Mouse (Mus musculus) erythroblast, embryonic 14.5 days (primary cell): ENCODE data around the gene Ccdc148. TPM values are rescaled to one million over a fixed set of nuclear protein-coding genes. Genes with fewer than 3 reads are reported as not detected.

Experiments
- H3K27me3 ChIP-seq: 2 replicates; pipeline ENCODE4 v1.6.1; 2012; ENCODE audit warnings: inconsistent platforms; ENCODE audit not compliant: control insufficient read depth
- H3K36me3 ChIP-seq: 2 replicates; pipeline ENCODE4 v1.6.1; 2012; ENCODE audit warnings: mild to moderate bottlenecking, inconsistent platforms; ENCODE audit not compliant: control insufficient read depth
- H3K4me1 ChIP-seq: 2 replicates; pipeline ENCODE4 v1.6.1; 2012; ENCODE audit warnings: inconsistent platforms; ENCODE audit not compliant: control insufficient read depth
- H3K4me3 ChIP-seq: replicated peaks from 2 replicates; pipeline ENCODE3; 2012; ENCODE audit warnings: moderate library complexity, mild to moderate bottlenecking, inconsistent platforms
- H3K9me3 ChIP-seq: 2 replicates; pipeline ENCODE4 v1.6.1; 2012; ENCODE audit warnings: low read length, inconsistent platforms, mixed read lengths; ENCODE audit not compliant: control insufficient read depth
- GATA1 ChIP-seq: IDR thresholded peaks from 2 replicates; pipeline ENCODE4 v1.6.1; 2012; ENCODE audit warnings: low read length, inconsistent platforms, mixed read lengths
- TAL1 ChIP-seq: IDR thresholded peaks from 3 replicates; pipeline ENCODE4 v1.6.1; 2012; ENCODE audit warnings: low read length, inconsistent platforms, mixed read lengths
- polyA plus RNA-seq: library from polyadenylated mRNA; stranded (reverse); fragments of >175 nt; gene quantifications from 2 replicates; pipeline ENCODE4 v1.2.3, GENCODE M21; 2012

Ccdc148 gene
- polyA plus RNA-seq, 1 experiment: not detected

DNA sequence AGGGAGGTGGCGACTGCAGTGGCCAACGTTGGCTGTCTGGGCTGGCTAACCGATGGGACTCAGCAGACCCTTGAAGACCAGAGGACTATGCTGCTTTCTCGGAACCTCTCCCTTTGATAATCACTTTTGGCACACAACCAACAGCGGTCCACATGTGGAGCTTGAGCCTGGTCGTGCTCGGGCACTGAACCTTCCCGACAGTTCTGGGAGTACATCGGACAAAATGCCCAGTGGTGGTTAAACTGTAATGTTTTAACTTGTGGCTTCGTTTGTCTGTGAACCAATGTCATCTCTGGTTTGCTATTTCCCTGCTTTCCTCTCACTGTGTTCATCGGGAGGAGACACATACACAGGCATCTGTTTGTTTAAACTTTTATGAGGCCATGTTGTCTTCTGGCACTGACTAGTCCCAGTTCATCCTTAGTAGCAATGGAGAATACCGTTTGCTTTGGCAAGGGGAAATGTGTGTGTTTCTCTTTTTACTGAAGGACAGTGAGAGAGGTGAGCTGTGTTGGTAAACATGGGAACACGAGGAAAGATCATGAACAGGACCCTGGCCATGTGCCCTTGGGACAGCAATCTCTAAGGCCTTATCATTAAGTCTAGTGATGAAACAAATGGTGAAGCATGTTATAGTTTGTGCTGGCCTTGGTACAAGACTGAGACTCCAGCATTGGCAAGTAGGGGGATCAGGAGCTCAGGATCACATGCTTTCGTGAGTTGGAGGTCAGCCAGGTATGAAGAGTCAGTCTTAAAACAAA, 167.9 kb downstream of the Ccdc148 start:
- TF ChIP-seq GATA1 (no peak), TAL1 (no peak)
- no peaks in the 10 kb centered on the region for H3K27me3 ChIP-seq
- no peaks in the 10 kb centered on the region for H3K4me1 ChIP-seq
- H3K9me3 ChIP-seq: no peaks in the 10 kb centered on the region
- no peak overlapping the region for H3K4me3 ChIP-seq
- no peaks in the 10 kb centered on the region for H3K36me3 ChIP-seq

DNA sequence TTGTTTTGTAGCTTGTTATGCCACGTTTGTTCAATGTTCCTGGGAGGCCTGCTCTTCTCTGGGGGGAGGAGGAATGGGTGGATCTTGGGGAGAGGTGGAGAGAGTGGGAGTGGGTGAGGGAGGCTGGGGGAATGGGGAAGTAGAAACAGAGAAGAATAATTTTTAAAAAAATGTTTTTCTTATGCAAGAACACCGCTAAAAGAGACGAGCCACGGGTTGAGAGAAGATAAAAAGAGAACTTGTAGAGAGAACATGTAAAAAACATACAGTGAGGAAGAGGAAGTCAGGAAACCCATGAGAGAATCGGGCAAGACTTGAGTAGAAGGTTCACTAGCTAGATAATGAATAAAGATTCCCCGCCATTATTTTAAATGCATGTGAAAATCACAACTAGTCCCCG, 182.4 kb downstream of the Ccdc148 start:
- Histone ChIP-seq H3K4me3 (no peak overlapping the region), H3K9me3 (no peaks in the 10 kb centered on the region), H3K27me3 (no peaks in the 10 kb centered on the region), H3K4me1 (no peaks in the 10 kb centered on the region), H3K36me3 (no peaks in the 10 kb centered on the region)
- TF ChIP-seq GATA1 (no peak), TAL1 (no peak)

DNA sequence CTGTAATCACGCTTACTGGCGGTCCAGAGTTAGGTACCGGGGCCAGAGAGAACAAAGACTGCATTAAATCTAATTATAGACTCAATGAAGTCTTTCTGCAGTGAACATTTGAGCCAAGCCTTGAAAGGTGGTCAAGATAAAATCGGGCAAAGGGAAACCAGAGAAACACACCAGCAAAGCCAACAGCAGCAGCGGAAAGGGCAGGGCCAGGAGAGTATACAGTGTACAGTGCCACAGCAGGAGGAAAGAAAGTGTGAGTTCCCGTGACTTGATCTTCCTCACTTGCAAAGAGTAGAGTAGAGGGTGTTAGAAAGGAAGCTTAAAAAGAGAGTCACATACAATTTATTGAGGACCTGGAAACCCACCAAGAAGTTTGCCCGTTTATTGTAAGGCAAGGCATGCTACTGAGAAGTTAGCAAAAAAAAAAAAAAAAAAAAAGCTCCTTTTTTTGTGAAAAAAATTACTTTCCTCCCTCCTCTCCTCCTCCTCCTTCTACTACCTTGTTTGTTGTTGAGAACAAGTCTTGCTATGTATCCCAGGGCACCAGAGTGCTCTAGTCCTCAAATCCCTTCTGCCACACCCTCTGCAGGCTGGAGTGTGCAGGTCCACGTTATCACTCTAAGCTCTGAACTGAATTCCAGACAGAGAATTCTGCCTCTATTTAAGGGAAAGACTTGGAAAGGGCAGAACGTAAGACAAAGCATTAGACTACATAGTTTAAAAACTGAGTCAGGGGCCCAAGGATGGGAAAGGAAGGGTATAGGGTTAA, 188.8 kb downstream of the Ccdc148 start:
- no peaks in the 10 kb centered on the region for H3K4me1 ChIP-seq
- no peaks in the 10 kb centered on the region for H3K27me3 ChIP-seq
- no peaks in the 10 kb centered on the region for H3K9me3 ChIP-seq
- H3K36me3 ChIP-seq: no peaks in the 10 kb centered on the region
- no peak for TF ChIP-seq GATA1
- TF ChIP-seq TAL1: no peak
- no peak overlapping the region for H3K4me3 ChIP-seq

DNA sequence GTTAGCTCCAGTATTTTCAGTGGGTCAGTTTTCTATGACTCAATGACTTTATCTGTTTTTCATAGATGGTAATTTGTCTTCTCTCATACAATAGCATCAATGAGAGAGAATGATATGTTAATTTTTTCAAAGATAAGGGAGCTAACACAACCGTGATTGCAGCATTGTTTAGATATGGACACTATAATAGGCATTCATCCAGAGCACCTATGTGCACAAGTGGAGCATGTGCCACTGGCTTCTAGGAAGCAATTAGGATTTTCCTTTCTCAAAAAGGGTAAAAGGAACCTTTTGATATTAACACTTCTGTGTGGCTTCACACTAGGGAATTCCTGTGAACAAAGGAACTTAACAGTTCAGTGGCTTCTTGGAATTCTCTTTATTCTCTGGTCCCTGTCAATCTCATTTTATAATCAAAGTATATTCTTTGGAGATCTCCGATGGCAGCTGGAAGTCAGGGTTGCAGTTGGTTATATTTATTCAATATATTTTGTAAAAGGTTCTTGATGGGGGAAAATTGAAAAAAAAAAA, 203.6 kb downstream of the Ccdc148 start:
- no peaks in the 10 kb centered on the region for H3K27me3 ChIP-seq
- no peaks in the 10 kb centered on the region for H3K36me3 ChIP-seq
- TF ChIP-seq TAL1 (no peak), GATA1 (no peak)

DNA sequence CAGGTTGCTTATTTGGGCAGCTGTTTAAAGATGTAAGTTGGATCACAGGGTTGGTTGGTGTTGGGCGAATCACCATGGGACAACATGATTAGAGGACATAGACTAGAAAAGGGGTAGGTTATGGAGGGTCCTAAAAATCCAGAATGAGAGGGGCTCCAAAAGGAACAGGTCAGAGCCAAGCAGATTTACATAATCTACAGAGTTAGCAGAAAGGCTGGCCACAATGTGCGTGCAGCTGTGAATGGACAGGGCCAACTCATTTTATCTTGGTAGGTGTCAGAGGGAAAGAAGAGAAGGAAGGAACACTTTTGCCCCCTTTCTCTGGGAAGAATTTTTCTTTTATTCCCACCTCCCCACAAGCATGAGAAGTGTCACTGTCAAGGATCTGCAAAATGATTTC, 204.1 kb downstream of the Ccdc148 start:
- TF ChIP-seq GATA1 (no peak), TAL1 (no peak)
- Histone ChIP-seq H3K4me3 (no peak overlapping the region), H3K36me3 (no peaks in the 10 kb centered on the region), H3K4me1 (no peaks in the 10 kb centered on the region), H3K27me3 (no peaks in the 10 kb centered on the region), H3K9me3 (no peaks in the 10 kb centered on the region)

More for the DNA sequence above, 203.6 kb downstream of the Ccdc148 start:
- H3K4me1 ChIP-seq: no peaks in the 10 kb centered on the region
- H3K9me3 ChIP-seq: no peaks in the 10 kb centered on the region
- no peak overlapping the region for H3K4me3 ChIP-seq

DNA sequence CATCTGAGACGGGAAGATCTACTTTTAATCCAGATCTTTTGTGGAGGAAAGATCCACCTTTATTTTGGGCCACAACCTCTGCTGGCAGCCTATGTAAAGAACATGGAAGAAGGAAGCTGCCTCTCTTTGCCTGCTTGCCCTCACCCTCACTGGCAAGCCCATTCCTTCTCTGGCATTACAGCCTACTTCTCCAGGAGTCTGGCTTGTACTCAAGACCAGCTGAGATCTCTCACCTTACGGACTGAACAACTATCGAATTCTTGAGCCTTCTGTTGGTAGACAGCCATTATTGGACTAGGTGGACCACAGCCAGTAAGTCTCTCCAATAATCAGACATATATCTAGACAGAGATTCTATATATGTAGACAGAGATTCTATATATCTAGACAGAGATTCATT, 208.4 kb downstream of the Ccdc148 start:
- no peaks in the 10 kb centered on the region for H3K27me3 ChIP-seq
- H3K4me3 ChIP-seq: no peak overlapping the region
- no peak for TF ChIP-seq GATA1
- no peak for TF ChIP-seq TAL1
- no peaks in the 10 kb centered on the region for H3K9me3 ChIP-seq
- no peaks in the 10 kb centered on the region for H3K4me1 ChIP-seq
- H3K36me3 ChIP-seq: no peaks in the 10 kb centered on the region

- no peaks in the 10 kb centered on the region for H3K4me1 ChIP-seq
- H3K9me3 ChIP-seq: no peaks in the 10 kb centered on the region
- H3K36me3 ChIP-seq: no peaks in the 10 kb centered on the region
- H3K4me3 ChIP-seq: no peak overlapping the region
- H3K27me3 ChIP-seq: no peaks in the 10 kb centered on the region
- TF ChIP-seq GATA1: no peak
- no peak for TF ChIP-seq TAL1
Observed at GRCm38 (mm10) chr2:58948796-58949195, 211.7 kb downstream of the Ccdc148 start.

GRCm38 (mm10) chr2:58941361-58941760, 219.1 kb downstream of the Ccdc148 start:
- Histone ChIP-seq H3K9me3 (no peaks in the 10 kb centered on the region), H3K4me3 (no peak overlapping the region), H3K4me1 (no peaks in the 10 kb centered on the region), H3K36me3 (no peaks in the 10 kb centered on the region), H3K27me3 (no peaks in the 10 kb centered on the region)
- TF ChIP-seq TAL1: no peak
- TF ChIP-seq GATA1: no peak

GRCm38 (mm10) chr2:58925551-58925950, 234.9 kb downstream of the Ccdc148 start:
- no peaks in the 10 kb centered on the region for H3K9me3 ChIP-seq
- TF ChIP-seq TAL1 (no peak), GATA1 (no peak)
- H3K27me3 ChIP-seq: no peaks in the 10 kb centered on the region
- H3K36me3 ChIP-seq: no peaks in the 10 kb centered on the region
- H3K4me1 ChIP-seq: no peaks in the 10 kb centered on the region
- H3K4me3 ChIP-seq: no peak overlapping the region
